Mouse (Mus musculus) brain, embryonic 14.5 days (tissue): ENCODE data around the gene Pkdrej.

Source experiments
- CTCF ChIP-seq: fragments of 200-500 bp; IDR thresholded peaks from 2 replicates; pipeline ENCODE4 v1.5.1; 2012; ENCODE audit warnings: inconsistent platforms, mild to moderate bottlenecking, moderate library complexity, borderline replicate concordance; ENCODE audit not compliant: insufficient read depth, insufficient read length; ENCODE audit errors: extremely low read depth
- POLR2A ChIP-seq: fragments of 200-500 bp; IDR thresholded peaks from 2 replicates; pipeline ENCODE4 v1.6.1; 2012; ENCODE audit warnings: mild to moderate bottlenecking, inconsistent platforms, borderline replicate concordance; ENCODE audit not compliant: poor library complexity, insufficient read depth, insufficient read length, severe bottlenecking; ENCODE audit errors: extremely low read depth

GRCm38 (mm10) chr15:85840983-85841382 lies 19.4 kb upstream of the Pkdrej start:
- TF ChIP-seq POLR2A (no peak), CTCF (peak; percentile 49)
